Mouse (Mus musculus): ENCODE data around the gene Ano6. TPM values are rescaled to one million over a fixed set of nuclear protein-coding genes. Genes with fewer than 3 reads are reported as not detected.

Gene Ano6
- total and polyA plus RNA-seq, 3 experiments = 14.9 to 27.0 (median 18.4) TPM

DNA sequence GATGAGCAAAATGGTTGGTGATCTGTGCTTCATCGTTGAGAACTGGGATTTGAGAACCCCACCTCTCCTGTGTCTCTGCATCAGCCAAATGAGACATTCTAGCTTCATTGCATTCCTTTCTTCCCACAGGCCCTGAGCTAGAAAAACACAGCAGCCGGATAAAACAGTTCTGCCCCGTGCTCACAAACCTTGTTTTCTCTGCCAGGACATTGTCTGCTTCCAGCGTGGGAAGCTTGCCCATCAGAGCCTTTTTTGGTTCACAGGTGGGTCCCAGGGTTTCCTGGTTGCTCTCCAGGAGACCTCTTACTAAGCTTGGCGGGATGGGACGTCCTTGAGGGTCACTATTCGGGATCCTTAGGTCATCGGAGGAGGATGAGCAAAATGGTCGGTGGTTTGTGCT, 42.6 kb downstream of the Ano6 start:
- Histone ChIP-seq H3K4me2 (ENCODE audit: insufficient read depth, low read depth, poor library complexity, severe bottlenecking) (no peak overlapping the region), H3K27me3 (replicated peaks) (no peaks in the 10 kb centered on the region), H3K79me2 (replicated peaks; ENCODE audit: control insufficient read depth, extremely low read depth, insufficient read depth, poor library complexity, severe bottlenecking) (0 out of 2 replicates have a peak, but pooled peaks cover 2% of the 10 kb centered on the region), H3K36me3 (replicated peaks in 1 of 2; ENCODE audit: control insufficient read depth in 1 of 2, insufficient read depth in 1 of 2, low read length in 1 of 2) (peaks cover 0 to 38% of the 10 kb centered on the region in 2 experiments), H3K27ac (ENCODE audit: insufficient read depth, low read depth) (no peak overlapping the region), H3K4me1 (ENCODE audit: control insufficient read depth in 1 of 2, insufficient read depth in 2 of 2) (peaks cover 0 to 18% of the 10 kb centered on the region in 2 experiments; a peak in 2 of 4 replicates), H3K4me3 (replicated peaks in 1 of 3; ENCODE audit: low read depth in 2 of 3, low read length in 2 of 3, poor library complexity in 1 of 3) (no peak overlapping the region), H3K9me3 (replicated peaks; ENCODE audit: low read length) (no peaks in the 10 kb centered on the region), H3K9ac (ENCODE audit: insufficient read depth, low read depth) (no peak overlapping the region)
- TF ChIP-seq SIN3A (IDR thresholded peaks at IDR 0.05; ENCODE audit: low read length) (no peak), PAX5 (IDR thresholded peaks at IDR 0.05; ENCODE audit: low read length) (no peak), SMC3 (IDR thresholded peaks at IDR 0.05; ENCODE audit: low read depth, low read length) (no peak), RCOR1 (conservative IDR thresholded peaks at IDR 0.05; ENCODE audit: low read depth, low read length) (no peak), CHD1 (IDR thresholded peaks at IDR 0.05; ENCODE audit: low read depth, low read length) (no peak), POLR2AphosphoS2 (IDR thresholded peaks at IDR 0.05; ENCODE audit: low read depth, low read length) (no peak), ZMIZ1 (IDR thresholded peaks at IDR 0.05; ENCODE audit: low read depth, low read length) (no peak), ZC3H11A (IDR thresholded peaks at IDR 0.05; ENCODE audit: low read depth, low read length) (no peak), JUN (IDR thresholded peaks at IDR 0.05; ENCODE audit: insufficient read depth, low read depth, low read length) (no peak), ELF1 (IDR thresholded peaks at IDR 0.05; ENCODE audit: low read depth, low read length) (no peak), BHLHE40 (IDR thresholded peaks at IDR 0.05; ENCODE audit: low read depth, low read length) (no peak), MAZ (IDR thresholded peaks at IDR 0.05; ENCODE audit: low read depth, low read length) (no peak), USF2 (conservative IDR thresholded peaks at IDR 0.05; ENCODE audit: low read depth, low read length) (no peak), UBTF (IDR thresholded peaks at IDR 0.05; ENCODE audit: low read depth, low read length) (no peak)
- dilution Hi-C loops (cut with MboI; ENCODE audit: extremely low pct_ligation_motif_present, extremely low pct_unique_long_range_greater_than_20kb, low sequenced_read_pairs) = no loop called here
- in situ Hi-C loops (cut with MboI; ENCODE audit: low pct_ligation_motif_present, low pct_unique_long_range_greater_than_20kb, low sequenced_read_pairs) = no loop called here
- DNase-seq (ENCODE audit: extremely low read depth) = no peak

DNA sequence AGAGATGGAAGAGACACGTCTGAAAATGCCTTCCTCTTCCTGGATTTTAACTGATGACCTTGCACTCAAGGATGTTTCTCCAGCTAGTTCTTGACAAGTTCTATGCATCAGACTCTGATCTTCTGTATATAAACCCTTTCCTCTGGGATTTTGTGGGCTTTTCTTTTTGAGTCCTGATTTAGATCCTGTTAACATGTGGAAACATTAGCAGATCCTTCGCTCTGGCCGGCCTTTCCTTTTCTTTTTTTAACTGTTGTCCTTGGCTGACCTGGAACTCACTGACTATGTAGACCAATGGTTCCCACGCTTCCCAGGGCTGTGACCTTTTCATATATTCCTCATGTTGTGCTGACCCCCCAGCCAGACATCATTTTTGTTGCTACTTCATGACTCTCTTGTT, 45.4 kb downstream of the Ano6 start:
- H3K4me1 ChIP-seq (ENCODE audit: control insufficient read depth in 1 of 2, insufficient read depth in 2 of 2) = peaks cover 0 to 12% of the 10 kb centered on the region in 2 experiments; a peak in 1 of 4 replicates
- dilution Hi-C loops (cut with MboI; ENCODE audit: extremely low pct_ligation_motif_present, extremely low pct_unique_long_range_greater_than_20kb, low sequenced_read_pairs) = no loop called here
- no peak overlapping the region for H3K4me2 ChIP-seq (ENCODE audit: insufficient read depth, low read depth, poor library complexity, severe bottlenecking)
- H3K36me3 ChIP-seq (replicated peaks in 1 of 2; ENCODE audit: control insufficient read depth in 1 of 2, insufficient read depth in 1 of 2, low read length in 1 of 2) = peaks cover 0 to 27% of the 10 kb centered on the region in 2 experiments
- TF ChIP-seq USF1 (IDR thresholded peaks at IDR 0.05; ENCODE audit: low read depth, low read length) (no peak), E2F4 (IDR thresholded peaks at IDR 0.05; ENCODE audit: insufficient replicate concordance, low read depth, low read length) (no peak), BHLHE40 (IDR thresholded peaks at IDR 0.05; ENCODE audit: low read depth, low read length) (no peak), PAX5 (IDR thresholded peaks at IDR 0.05; ENCODE audit: low read length) (no peak), CTCF (conservative IDR thresholded peaks at IDR 0.05 in 1 of 2, IDR thresholded peaks at IDR 0.05 in 1 of 2; ENCODE audit: low read depth in 2 of 2, low read length in 2 of 2) (no peak), NELFE (IDR thresholded peaks at IDR 0.05; ENCODE audit: low read depth, low read length) (no peak), IRF4 (IDR thresholded peaks at IDR 0.05; ENCODE audit: low read depth, low read length) (no peak), TCF12 (IDR thresholded peaks at IDR 0.05; ENCODE audit: low read depth, low read length) (no peak), POLR2A (IDR thresholded peaks at IDR 0.05; ENCODE audit: low read depth, low read length) (no peak), MEF2A (IDR thresholded peaks at IDR 0.05; ENCODE audit: borderline replicate concordance, low read depth, low read length) (no peak), ETS1 (conservative IDR thresholded peaks at IDR 0.05; ENCODE audit: low read depth, low read length) (no peak), HCFC1 (IDR thresholded peaks at IDR 0.05; ENCODE audit: low read depth, low read length) (no peak), ZC3H11A (IDR thresholded peaks at IDR 0.05; ENCODE audit: low read depth, low read length) (no peak), MAX (IDR thresholded peaks at IDR 0.05; ENCODE audit: low read length) (no peak), ELF1 (IDR thresholded peaks at IDR 0.05; ENCODE audit: low read depth, low read length) (no peak)
- in situ Hi-C loops (cut with MboI; ENCODE audit: low pct_ligation_motif_present, low pct_unique_long_range_greater_than_20kb, low sequenced_read_pairs) = no loop called here
- 0 out of 2 replicates have a peak, but pooled peaks cover 2% of the 10 kb centered on the region for H3K79me2 ChIP-seq (replicated peaks; ENCODE audit: control insufficient read depth, extremely low read depth, insufficient read depth, poor library complexity, severe bottlenecking)
- H3K4me3 ChIP-seq (replicated peaks in 1 of 3; ENCODE audit: low read depth in 2 of 3, low read length in 2 of 3, poor library complexity in 1 of 3) = no peak overlapping the region
- no peak for DNase-seq (ENCODE audit: extremely low read depth)
- H3K9me3 ChIP-seq (replicated peaks; ENCODE audit: low read length) = no peaks in the 10 kb centered on the region
- H3K27ac ChIP-seq (ENCODE audit: insufficient read depth, low read depth) = no peak overlapping the region
- no peaks in the 10 kb centered on the region for H3K27me3 ChIP-seq (replicated peaks)
- no peak overlapping the region for H3K9ac ChIP-seq (ENCODE audit: insufficient read depth, low read depth)

All from CH12.LX (cell line).